Mouse (Mus musculus) ZHBTc4 (cell line): ENCODE results near the gene Trpv5.
A peak's percentile ranks its signal among the peaks of the same experiment; 100 is the strongest.

Experiments
- DNase-seq: peaks from one replicate; pipeline ENCODE4 v3.0.0-alpha.2; 2011; ENCODE audit warnings: low read depth, low spot score

Trpv5 gene

GRCm38 (mm10) chr6:41680669-41681068 lies at the start of gene Trpv5:
TSS of gene Trpv5 (minus strand) at chr6:41680769.
- DNase-seq = peak; percentile 52

DNA sequence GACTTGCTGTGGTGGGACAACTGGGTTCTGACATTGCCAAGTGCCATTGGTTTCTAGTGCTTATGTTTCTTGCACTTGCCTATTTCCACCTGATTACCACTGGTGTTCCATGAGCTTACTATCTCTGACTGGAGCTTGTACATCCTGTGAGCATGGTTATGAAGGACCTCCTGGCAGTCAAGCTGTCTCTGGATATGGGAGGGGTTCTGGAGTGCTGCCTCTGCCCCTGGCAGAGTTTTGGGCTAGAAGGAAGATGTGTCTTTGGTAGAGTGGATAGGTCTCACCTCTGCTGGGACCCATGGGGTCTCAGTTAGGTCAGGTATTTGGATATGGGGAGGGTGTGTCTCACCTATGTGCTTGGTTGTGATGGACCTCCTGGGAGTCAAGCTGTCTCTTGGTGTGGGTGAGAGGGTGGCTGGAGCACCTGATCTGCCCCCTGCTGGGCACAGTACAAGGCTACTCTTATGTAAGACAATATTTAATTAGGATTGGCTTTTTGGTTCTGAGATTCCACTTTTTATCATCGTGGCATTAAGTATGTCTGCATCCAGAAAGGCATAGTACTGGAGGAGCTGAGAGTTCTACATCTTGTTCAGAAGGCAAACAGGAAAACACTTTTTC lies 47.5 kb upstream of the Trpv5 start:
- no peak for DNase-seq

DNA sequence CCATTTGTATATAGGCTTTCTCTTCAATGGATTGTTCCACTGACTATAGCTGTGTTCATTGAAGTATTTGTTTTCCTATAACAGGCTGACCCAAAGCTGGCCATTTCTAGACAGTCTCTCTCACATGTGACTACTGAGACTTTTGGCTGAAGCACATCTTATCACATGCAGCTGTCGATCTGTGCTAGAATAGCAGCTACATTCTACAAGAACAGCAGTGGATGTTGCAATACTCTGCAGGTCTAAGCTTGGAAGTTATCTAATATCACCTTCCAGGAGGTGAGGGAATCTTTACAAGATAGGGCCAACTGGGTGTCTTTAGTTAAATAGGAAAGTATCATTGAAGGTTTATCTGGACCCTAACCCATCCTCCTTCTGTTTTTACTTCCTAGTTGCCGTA lies 40.9 kb upstream of the Trpv5 start:
- no peak for DNase-seq

DNA sequence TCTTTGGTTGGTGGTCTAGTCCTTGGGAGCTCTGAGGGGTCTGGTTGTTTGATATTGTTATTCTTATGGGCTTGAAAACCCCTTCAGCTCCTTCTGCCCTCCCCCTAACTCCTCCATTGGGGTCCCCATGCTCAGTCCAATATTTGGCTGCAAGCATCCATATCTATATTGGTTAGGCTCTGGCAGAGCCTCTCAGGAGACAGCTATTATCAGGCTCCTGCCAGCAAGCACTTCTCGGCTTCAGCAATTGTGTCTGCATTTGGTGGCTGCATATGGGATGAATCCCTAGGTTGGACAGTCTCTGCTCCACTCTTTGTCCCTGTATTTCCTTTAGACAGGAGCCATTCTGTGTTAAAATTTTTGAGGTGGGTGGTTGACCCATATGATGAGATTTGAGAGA lies 29.7 kb upstream of the Trpv5 start:
- no peak for DNase-seq

GRCm38 (mm10) chr6:41706275-41706674 lies 25.7 kb upstream of the Trpv5 start:
- DNase-seq = no peak

GRCm38 (mm10) chr6:41704123-41704522 lies 23.6 kb upstream of the Trpv5 start, which contains the start of gene Kel:
TSS of gene Kel (minus strand) at chr6:41704339.
- DNase-seq = no peak

DNA sequence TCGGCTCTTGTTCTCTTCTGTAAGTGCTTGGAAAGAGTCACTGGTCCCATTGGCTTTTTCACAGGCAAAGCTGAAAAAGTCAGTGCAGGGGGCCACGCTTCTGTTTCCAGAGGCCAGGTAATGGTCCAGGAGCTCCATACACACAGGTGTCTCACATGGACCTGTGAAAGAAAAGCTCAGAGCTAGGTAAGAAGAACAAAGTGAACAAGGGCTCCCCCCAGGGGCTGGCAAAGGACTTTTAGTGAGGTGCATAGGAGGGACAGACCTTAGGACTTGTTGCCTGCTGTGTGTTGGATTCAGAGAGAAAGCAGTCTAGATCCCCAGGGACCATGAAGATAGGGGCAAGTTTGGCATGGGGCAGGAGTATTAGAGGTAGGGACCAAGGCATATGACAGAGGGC lies 22.4 kb upstream of the Trpv5 start:
- DNase-seq = peak; percentile 16

DNA sequence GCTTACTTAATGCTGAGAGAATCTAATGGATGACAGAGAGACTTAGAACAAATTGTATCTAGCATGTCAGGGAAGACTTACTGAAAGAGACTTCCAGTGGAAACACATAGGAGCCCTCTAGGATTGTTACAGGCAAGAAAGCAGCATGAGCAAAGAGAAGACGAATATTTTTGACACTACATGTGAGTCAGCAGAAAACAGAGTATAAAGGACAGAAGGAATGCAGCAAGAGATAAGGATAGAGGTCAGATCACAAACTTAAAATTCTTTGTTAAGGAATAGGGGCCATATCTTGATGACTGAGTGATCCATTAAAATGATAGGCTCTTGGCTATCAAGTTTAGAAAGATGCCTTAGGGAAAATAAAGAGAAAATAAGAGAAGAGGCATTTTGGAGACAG lies 20.7 kb upstream of the Trpv5 start:
- no peak for DNase-seq

DNA sequence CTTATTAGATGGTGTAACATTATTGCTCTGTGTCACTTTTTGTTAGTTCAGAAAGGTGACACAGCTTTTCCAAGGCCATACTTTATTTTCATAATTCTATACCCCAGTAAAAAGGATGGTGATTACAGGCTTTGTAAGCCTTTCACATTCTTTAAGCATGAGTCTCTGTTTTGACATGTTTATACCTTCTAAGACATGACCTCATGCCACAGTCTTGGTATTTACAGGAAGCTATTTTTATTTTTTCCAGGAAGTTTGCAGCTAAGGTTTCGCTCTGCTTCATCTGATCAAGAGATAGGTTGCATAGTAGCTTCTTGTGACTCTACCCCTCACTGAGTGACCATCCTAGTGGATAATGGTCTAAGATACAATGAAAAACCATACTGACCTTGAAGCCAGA lies 13.8 kb upstream of the Trpv5 start:
- DNase-seq = no peak

DNA sequence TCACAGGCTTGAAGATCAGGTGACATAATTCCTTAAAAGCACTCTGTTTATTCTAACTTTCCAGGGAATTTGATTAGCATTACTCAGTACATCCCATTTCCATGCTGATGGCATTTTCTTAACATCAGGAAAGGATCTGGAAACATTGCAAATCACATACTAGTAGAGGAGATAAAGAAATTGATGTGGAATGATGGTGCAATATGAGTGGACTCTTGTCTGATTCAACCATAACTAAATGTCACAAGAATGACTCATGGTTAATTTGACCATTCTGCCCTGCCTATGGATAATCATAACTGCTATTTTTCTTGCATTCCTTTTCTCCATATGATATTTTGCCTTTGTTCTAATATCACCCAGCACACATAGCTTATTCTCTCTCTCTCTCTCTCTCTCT lies 11.6 kb upstream of the Trpv5 start:
- no peak for DNase-seq

DNA sequence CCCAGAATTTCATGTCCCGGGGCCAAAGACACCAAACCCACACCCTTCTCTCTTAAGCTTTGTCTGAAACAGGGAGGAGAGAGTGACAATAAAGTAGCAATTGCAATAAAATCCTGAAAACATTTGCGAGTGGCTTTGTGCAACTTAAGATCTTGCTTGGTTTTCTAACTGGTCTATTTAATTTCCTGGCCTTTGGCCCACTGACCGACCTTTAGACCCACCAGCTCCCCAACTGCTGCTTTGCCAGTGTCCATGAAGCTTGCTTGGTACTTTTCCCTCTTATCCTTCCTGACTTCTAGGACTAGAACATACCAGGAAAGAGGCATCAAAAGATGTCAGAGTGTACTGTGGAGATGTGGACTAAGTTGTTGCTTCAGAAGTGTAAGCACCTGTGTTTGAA lies 5.0 kb upstream of the Trpv5 start:
- DNase-seq = no peak

- no peak for DNase-seq
Measured at GRCm38 (mm10) chr6:41684911-41685310, 4.3 kb upstream of the Trpv5 start.

- no peak for DNase-seq
Measured at GRCm38 (mm10) chr6:41684131-41684530, 3.6 kb upstream of the Trpv5 start, which contains the start of gene Llcfc1. TSS of gene Llcfc1 (plus strand) at chr6:41684431.

GRCm38 (mm10) chr6:41681656-41682055 lies 1.1 kb upstream of the Trpv5 start:
- DNase-seq = no peak

GRCm38 (mm10) chr6:41676530-41676929 lies 4.0 kb downstream of the Trpv5 start:
- DNase-seq = no peak

DNA sequence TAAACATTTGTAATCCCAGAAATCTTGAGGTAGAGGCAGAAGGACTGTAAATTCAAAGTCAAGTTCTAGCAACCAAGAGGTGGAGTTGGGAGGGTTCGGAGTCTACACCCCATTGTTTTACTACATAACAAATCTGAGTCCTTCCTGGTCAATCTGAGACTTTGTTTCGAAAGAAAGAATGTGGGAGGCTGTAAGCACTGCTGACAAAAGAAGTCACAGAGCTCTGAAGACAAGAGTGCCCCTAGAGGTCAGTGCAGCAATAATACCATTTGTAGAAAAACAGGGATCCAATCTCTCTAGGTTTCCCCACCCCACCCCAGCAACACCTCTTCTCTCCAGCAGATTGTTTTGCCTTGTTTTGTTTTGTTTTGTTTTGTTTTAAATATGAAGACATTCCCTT lies 18.2 kb downstream of the Trpv5 start:
- DNase-seq = peak; percentile 59

GRCm38 (mm10) chr6:41658487-41658886 lies 22.1 kb downstream of the Trpv5 start:
- no peak for DNase-seq

DNA sequence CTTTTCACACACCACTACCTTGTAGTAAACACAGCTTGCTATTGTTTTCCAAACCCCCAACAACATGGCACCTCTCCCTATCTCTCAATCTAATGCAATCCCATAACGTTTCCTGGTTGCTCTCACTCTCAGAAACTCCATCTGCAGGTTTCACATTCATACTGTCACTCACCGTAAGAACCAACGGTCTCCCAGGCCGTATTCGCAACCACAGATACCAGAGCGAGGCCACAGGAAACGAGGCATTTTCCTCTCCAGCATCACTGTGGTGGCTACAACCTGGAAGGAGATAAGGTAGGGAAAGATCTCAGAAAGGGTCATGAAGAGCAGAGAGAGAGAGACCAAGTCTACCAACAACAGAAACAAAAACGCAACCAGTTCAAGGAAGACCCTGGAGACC lies 25.9 kb downstream of the Trpv5 start:
- DNase-seq = no peak

DNA sequence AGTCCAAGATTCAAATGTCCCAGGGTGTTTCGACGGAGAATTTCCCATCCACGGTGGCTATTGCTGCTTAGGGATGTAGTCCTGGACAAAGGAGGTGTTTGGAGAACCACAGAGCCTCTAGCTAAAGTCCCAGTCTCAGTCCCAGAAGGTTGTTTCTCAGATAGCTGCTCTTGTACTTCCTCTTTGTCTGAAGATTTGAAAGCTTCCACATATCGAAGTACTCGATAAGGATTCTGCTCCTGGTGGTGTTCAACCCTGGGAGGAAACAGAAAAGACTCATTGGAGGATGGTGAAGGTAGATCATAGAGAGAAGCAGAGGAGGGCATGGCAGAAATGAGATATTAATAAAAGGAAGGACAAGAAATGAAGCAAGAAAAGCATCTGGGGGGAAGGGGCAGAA lies 27.4 kb downstream of the Trpv5 start:
- DNase-seq = no peak

- DNase-seq = no peak
Measured at GRCm38 (mm10) chr6:41646672-41647071, 33.9 kb downstream of the Trpv5 start.

GRCm38 (mm10) chr6:41646220-41646619 lies 34.3 kb downstream of the Trpv5 start:
- no peak for DNase-seq

GRCm38 (mm10) chr6:41643227-41643626 lies 37.3 kb downstream of the Trpv5 start:
- no peak for DNase-seq

- DNase-seq = no peak
Measured at GRCm38 (mm10) chr6:41642765-41643164, 37.8 kb downstream of the Trpv5 start.
